Mouse (Mus musculus): Measurements from ENCODE around the gene Slc7a1. TPM values are rescaled to one million over a fixed set of nuclear protein-coding genes. Genes with fewer than 3 reads are reported as not detected.

Gene Slc7a1
- polyA plus RNA-seq, 1 experiment from 2014 or later: 43.8 TPM

DNA sequence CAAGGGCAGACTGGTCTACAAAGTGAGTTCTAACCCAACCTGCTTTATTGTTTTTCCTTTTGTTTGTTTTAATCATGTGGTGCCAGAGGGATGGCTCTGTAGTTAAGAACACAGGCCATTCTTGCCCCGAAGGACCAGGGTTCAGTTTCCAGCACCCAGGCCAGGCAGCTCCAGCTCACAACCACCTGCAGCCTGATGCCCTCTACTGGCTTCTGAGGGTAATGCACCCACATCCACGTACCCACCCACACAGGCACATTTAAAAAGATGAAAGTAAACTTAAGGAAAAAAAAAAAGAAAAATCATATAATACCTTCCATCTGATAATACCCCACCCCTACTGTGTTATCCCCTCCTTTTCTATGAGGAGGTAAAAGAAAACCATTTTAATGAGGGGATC is 11.9 kb downstream of the Slc7a1 start:
- WGBS: 98% methylated on average over 2 of the region's 2 CpGs
- no peak overlapping the region for H3K27ac ChIP-seq (ENCODE audit: low read depth)

GRCm38 (mm10) chr5:148386471-148386870 is 13.2 kb downstream of the Slc7a1 start:
- Histone ChIP-seq H3K4me2 (ENCODE audit: low read length) (no peak overlapping the region), H3K9ac (ENCODE audit: low read length) (no peak overlapping the region), H3K36me3 (ENCODE audit: control insufficient read depth, insufficient read depth, low read length) (no peaks in the 10 kb centered on the region; the same call in 1 of the 2 replicates), H3K27ac (ENCODE audit: low read depth) (no peak overlapping the region), H3K4me3 (ENCODE audit: low read depth, low read length) (no peak overlapping the region), H3K9me3 (ENCODE audit: control insufficient read depth, low read length) (no peaks in the 10 kb centered on the region), H3K27me3 (replicated peaks; ENCODE audit: control insufficient read depth, insufficient read depth, low read length) (no peaks in the 10 kb centered on the region), H3K4me1 (replicated peaks; ENCODE audit: control insufficient read depth, insufficient read depth, low read length) (peaks cover 4% of the 10 kb centered on the region; the same call in 1 of the 2 replicates)
- WGBS: 87% methylated on average over 9 of the region's 9 CpGs
- no peak for DNase-seq (ENCODE audit: low spot score)
- no peak for ATAC-seq (replicated peaks; ENCODE audit: low FRiP score, low TSS enrichment, low read depth)

More for the DNA sequence above, 11.9 kb downstream of the Slc7a1 start:
- H3K4me1 ChIP-seq (replicated peaks; ENCODE audit: control insufficient read depth, insufficient read depth, low read length): peaks cover 4% of the 10 kb centered on the region; the same call in 1 of the 2 replicates
- ATAC-seq (replicated peaks; ENCODE audit: low FRiP score, low TSS enrichment, low read depth) (no peak), DNase-seq (ENCODE audit: low spot score) (no peak)
- H3K4me3 ChIP-seq (ENCODE audit: low read depth, low read length): no peak overlapping the region
- no peak overlapping the region for H3K9ac ChIP-seq (ENCODE audit: low read length)
- no peak overlapping the region for H3K4me2 ChIP-seq (ENCODE audit: low read length)
- H3K9me3 ChIP-seq (ENCODE audit: control insufficient read depth, low read length): no peaks in the 10 kb centered on the region
- H3K27me3 ChIP-seq (replicated peaks; ENCODE audit: control insufficient read depth, insufficient read depth, low read length): no peaks in the 10 kb centered on the region
- no peaks in the 10 kb centered on the region; the same call in 1 of the 2 replicates for H3K36me3 ChIP-seq (ENCODE audit: control insufficient read depth, insufficient read depth, low read length)

- H3K4me2 ChIP-seq (ENCODE audit: low read length): no peak overlapping the region
- ATAC-seq (replicated peaks; ENCODE audit: low FRiP score, low TSS enrichment, low read depth) (no peak), DNase-seq (ENCODE audit: low spot score) (no peak)
- H3K27me3 ChIP-seq (replicated peaks; ENCODE audit: control insufficient read depth, insufficient read depth, low read length): no peaks in the 10 kb centered on the region
- peaks cover 4% of the 10 kb centered on the region; the same call in 1 of the 2 replicates for H3K4me1 ChIP-seq (replicated peaks; ENCODE audit: control insufficient read depth, insufficient read depth, low read length)
- H3K9me3 ChIP-seq (ENCODE audit: control insufficient read depth, low read length): no peaks in the 10 kb centered on the region
- H3K4me3 ChIP-seq (ENCODE audit: low read depth, low read length): no peak overlapping the region
- no peaks in the 10 kb centered on the region; the same call in 1 of the 2 replicates for H3K36me3 ChIP-seq (ENCODE audit: control insufficient read depth, insufficient read depth, low read length)
- H3K27ac ChIP-seq (ENCODE audit: low read depth): no peak overlapping the region
- WGBS: 87% methylated on average over 9 of the region's 9 CpGs
- no peak overlapping the region for H3K9ac ChIP-seq (ENCODE audit: low read length)
Observed at GRCm38 (mm10) chr5:148384501-148385055, 15.1 kb downstream of the Slc7a1 start.

GRCm38 (mm10) chr5:148383841-148384500 is 15.7 kb downstream of the Slc7a1 start:
- Histone ChIP-seq H3K4me2 (ENCODE audit: low read length) (no peak overlapping the region), H3K27me3 (replicated peaks; ENCODE audit: control insufficient read depth, insufficient read depth, low read length) (no peaks in the 10 kb centered on the region), H3K9me3 (ENCODE audit: control insufficient read depth, low read length) (no peaks in the 10 kb centered on the region), H3K4me1 (replicated peaks; ENCODE audit: control insufficient read depth, insufficient read depth, low read length) (peaks cover 4% of the 10 kb centered on the region; the same call in 1 of the 2 replicates), H3K36me3 (ENCODE audit: control insufficient read depth, insufficient read depth, low read length) (no peaks in the 10 kb centered on the region; the same call in 1 of the 2 replicates), H3K9ac (ENCODE audit: low read length) (no peak overlapping the region), H3K4me3 (ENCODE audit: low read depth, low read length) (no peak overlapping the region), H3K27ac (ENCODE audit: low read depth) (no peak overlapping the region)
- WGBS: 79% methylated on average over 14 of the region's 14 CpGs
- DNase-seq (ENCODE audit: low spot score) (no peak), ATAC-seq (replicated peaks; ENCODE audit: low FRiP score, low TSS enrichment, low read depth) (no peak)

DNA sequence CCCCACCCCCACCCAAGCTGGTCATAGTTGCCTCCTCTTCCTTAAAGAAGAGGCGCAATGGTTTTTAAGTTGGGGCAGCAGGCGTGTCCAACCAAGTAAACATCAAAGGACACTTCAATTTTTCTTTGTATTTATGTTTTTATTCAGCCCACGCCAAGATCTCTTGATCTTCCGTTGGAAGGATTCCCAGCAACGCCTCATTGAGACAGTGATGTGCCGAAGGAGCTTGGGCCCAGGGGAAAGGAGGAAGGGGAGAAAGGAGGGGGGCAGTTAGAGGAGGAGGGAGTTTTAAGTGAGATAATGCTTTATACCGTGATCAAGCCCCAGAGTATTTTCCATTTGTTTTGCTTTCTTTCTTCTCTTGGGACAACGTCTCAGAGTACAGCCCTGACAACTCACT is 18.6 kb downstream of the Slc7a1 start:
- Histone ChIP-seq H3K27ac (ENCODE audit: low read depth) (no peak overlapping the region), H3K36me3 (ENCODE audit: control insufficient read depth, insufficient read depth, low read length) (no peaks in the 10 kb centered on the region), H3K4me3 (ENCODE audit: low read depth, low read length) (no peak overlapping the region), H3K9me3 (ENCODE audit: control insufficient read depth, low read length) (0 out of 2 replicates have a peak, but pooled peaks cover 4% of the 10 kb centered on the region), H3K27me3 (replicated peaks; ENCODE audit: control insufficient read depth, insufficient read depth, low read length) (no peaks in the 10 kb centered on the region), H3K9ac (ENCODE audit: low read length) (no peak overlapping the region), H3K4me1 (replicated peaks; ENCODE audit: control insufficient read depth, insufficient read depth, low read length) (peaks cover 4% of the 10 kb centered on the region; the same call in 1 of the 2 replicates), H3K4me2 (ENCODE audit: low read length) (no peak overlapping the region)
- 62% methylated on average over 8 of the region's 8 CpGs for WGBS
- no peak for DNase-seq (ENCODE audit: low spot score)
- ATAC-seq (replicated peaks; ENCODE audit: low FRiP score, low TSS enrichment, low read depth): no peak

DNA sequence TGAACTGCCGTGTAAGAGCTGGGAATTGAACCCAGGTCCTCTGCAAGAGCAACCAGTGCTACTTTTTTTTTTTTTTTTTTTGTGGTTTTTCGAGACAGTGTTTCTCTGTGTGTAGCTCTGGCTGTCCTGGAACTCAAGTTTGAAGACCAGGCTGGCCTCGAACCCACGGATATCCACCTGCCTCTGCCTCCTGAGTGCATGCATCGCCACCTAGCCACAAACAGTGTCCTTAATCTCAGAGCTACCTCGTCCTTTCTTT is 19.5 kb downstream of the Slc7a1 start:
- 0 out of 2 replicates have a peak, but pooled peaks cover 6% of the 10 kb centered on the region for H3K9me3 ChIP-seq (ENCODE audit: control insufficient read depth, low read length)
- no peak overlapping the region for H3K4me3 ChIP-seq (ENCODE audit: low read depth, low read length)
- no peak for DNase-seq (ENCODE audit: low spot score)
- no peaks in the 10 kb centered on the region for H3K27me3 ChIP-seq (replicated peaks; ENCODE audit: control insufficient read depth, insufficient read depth, low read length)
- H3K36me3 ChIP-seq (ENCODE audit: control insufficient read depth, insufficient read depth, low read length): no peaks in the 10 kb centered on the region
- H3K4me2 ChIP-seq (ENCODE audit: low read length): no peak overlapping the region
- H3K27ac ChIP-seq (ENCODE audit: low read depth): no peak overlapping the region
- 87% methylated on average over 6 of the region's 6 CpGs for WGBS
- no peak for ATAC-seq (replicated peaks; ENCODE audit: low FRiP score, low TSS enrichment, low read depth)
- no peak overlapping the region for H3K9ac ChIP-seq (ENCODE audit: low read length)
- peaks cover 4% of the 10 kb centered on the region; the same call in 1 of the 2 replicates for H3K4me1 ChIP-seq (replicated peaks; ENCODE audit: control insufficient read depth, insufficient read depth, low read length)

DNA sequence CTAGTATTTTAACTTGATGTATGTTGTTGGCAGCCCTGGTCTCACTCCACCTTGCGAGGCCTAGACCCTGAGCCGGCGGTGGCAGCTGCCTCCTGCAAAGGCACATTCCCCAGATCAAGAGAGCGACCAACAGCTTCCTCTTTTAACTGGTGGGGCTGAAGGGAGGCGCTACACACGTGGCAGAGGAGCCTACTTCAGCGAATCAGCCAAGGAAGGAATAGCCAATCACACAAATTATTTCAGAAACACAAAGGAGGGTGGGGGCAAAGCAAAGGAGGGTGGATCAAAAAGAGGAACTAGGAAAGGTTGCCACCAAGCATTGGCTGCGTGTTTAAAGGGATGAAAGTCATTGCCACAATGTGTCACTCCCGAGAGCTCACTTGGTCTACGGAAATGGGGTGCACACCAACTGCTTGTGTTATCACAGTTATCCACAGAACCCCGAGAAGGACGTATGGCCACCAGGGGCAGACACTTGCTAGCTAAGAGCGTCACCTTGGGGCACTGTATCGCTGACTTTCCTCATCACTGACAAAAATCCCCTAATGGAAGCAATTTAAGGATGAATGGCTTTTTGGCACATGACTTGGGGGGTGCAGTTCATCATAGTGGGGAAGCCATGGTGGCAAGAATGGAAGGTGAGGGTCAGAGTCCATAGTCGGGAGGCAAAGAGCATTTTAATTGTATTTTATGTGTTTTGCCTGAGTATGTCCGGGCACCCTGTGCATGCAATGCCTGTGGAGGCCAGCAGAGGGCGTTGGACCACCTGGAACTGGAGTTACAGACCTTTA is 20.1 kb downstream of the Slc7a1 start:
- no peak overlapping the region for H3K4me3 ChIP-seq (ENCODE audit: low read depth, low read length)
- 0 out of 2 replicates have a peak, but pooled peaks cover 6% of the 10 kb centered on the region for H3K9me3 ChIP-seq (ENCODE audit: control insufficient read depth, low read length)
- no peaks in the 10 kb centered on the region for H3K27me3 ChIP-seq (replicated peaks; ENCODE audit: control insufficient read depth, insufficient read depth, low read length)
- no peak for DNase-seq (ENCODE audit: low spot score)
- no peak overlapping the region for H3K9ac ChIP-seq (ENCODE audit: low read length)
- peaks cover 4% of the 10 kb centered on the region; the same call in 1 of the 2 replicates for H3K4me1 ChIP-seq (replicated peaks; ENCODE audit: control insufficient read depth, insufficient read depth, low read length)
- 85% methylated on average over 17 of the region's 17 CpGs for WGBS
- no peak overlapping the region for H3K27ac ChIP-seq (ENCODE audit: low read depth)
- no peak overlapping the region for H3K4me2 ChIP-seq (ENCODE audit: low read length)
- H3K36me3 ChIP-seq (ENCODE audit: control insufficient read depth, insufficient read depth, low read length): no peaks in the 10 kb centered on the region
- ATAC-seq (replicated peaks; ENCODE audit: low FRiP score, low TSS enrichment, low read depth): no peak

DNA sequence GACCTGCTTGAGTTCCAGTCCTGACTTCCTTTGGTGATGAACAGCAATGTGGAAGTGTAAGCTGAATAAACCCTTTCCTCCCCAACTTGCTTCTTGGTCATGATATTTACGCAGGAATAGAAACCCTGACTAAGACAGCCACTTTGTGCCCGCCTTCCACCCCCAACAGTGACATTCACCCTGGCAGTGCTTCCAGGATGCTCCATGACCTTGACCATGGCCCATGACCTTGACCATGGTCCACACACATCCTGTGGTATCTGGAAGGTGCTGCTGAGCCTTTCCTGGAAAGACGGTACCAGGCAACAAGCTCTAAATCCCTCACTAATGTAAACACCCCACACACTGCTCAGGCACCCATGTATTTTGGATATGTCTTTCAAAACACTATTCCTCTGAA is 21.0 kb downstream of the Slc7a1 start:
- ATAC-seq (replicated peaks; ENCODE audit: low FRiP score, low TSS enrichment, low read depth) (no peak), DNase-seq (ENCODE audit: low spot score) (no peak)
- H3K4me3 ChIP-seq (ENCODE audit: low read depth, low read length): no peak overlapping the region
- 0 out of 2 replicates have a peak, but pooled peaks cover 6% of the 10 kb centered on the region for H3K9me3 ChIP-seq (ENCODE audit: control insufficient read depth, low read length)
- H3K4me1 ChIP-seq (replicated peaks; ENCODE audit: control insufficient read depth, insufficient read depth, low read length): no peaks in the 10 kb centered on the region
- H3K36me3 ChIP-seq (ENCODE audit: control insufficient read depth, insufficient read depth, low read length): no peaks in the 10 kb centered on the region
- H3K4me2 ChIP-seq (ENCODE audit: low read length): no peak overlapping the region
- H3K27ac ChIP-seq (ENCODE audit: low read depth): no peak overlapping the region
- no peak overlapping the region for H3K9ac ChIP-seq (ENCODE audit: low read length)
- 75% methylated on average over 3 of the region's 3 CpGs for WGBS
- no peaks in the 10 kb centered on the region for H3K27me3 ChIP-seq (replicated peaks; ENCODE audit: control insufficient read depth, insufficient read depth, low read length)

Data from intestine, embryonic 14.5 days (tissue).